Mouse (Mus musculus) cortical plate, adult 2 months (tissue): ENCODE results near the gene Eya4.

ENCODE experiments used
- CTCF ChIP-seq: fragments of 200-500 bp; IDR thresholded peaks from 2 replicates; pipeline ENCODE4 v1.5.1; 2011; ENCODE audit warnings: mild to moderate bottlenecking, control low read depth, low read length; ENCODE audit not compliant: insufficient read depth; ENCODE audit errors: extremely low read depth
- POLR2A ChIP-seq: fragments of 200-500 bp; IDR thresholded peaks from 2 replicates; pipeline ENCODE4 v1.6.1; 2011; ENCODE audit warnings: mild to moderate bottlenecking, low read length, control low read depth; ENCODE audit not compliant: insufficient read depth; ENCODE audit errors: extremely low read depth

DNA sequence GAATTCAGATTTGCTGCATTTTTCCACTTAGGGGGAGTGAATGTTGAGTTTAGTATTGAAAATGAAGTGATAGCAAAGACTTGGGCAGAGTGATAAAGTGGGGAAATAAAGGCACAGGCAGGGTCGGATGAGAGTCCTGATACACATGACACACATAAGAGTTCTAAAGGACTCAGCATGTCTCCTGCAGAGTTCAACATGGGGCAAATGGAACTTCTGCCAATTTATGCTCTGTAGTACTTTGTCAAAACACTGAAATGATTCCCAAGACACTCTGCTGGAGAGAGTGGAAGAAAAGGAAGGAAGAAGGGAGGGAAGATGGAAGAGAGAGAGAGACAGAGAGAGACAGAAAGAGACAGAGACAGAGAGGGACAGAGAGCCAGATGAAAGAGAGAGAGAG is 222.6 kb downstream of the Eya4 start:
- TF ChIP-seq POLR2A (no peak), CTCF (no peak)
